28 mouse cellular contexts compared by ENCODE assay signal in genomic region chr2:144191018-144191417, GRCm38 (mm10).
A peak's percentile ranks its signal among the peaks of the same experiment; 100 is the strongest.
DNase-seq lines count a peak whose midpoint lies in the region; ATAC-seq and TF ChIP-seq lines count a peak whose summit lies in the region.
"Had no signal": no experiment of that assay in that cellular context is flagged by ENCODE, and none has a peak within 500 bp of the region (broad histone marks: within the 10 kb centered on the region; RNA-seq: fewer than 3 reads in every experiment).

No protein-coding gene starts in this region.

- peak; percentile 31 for DNase-seq in embryo, embryonic 10 days (ENCODE audit: low spot score)
- no peak for DNase-seq in embryo, embryonic 9.5 days (ENCODE audit: extremely low spot score)
- no peak for DNase-seq in stomach, postnatal 0 days (ENCODE audit: low spot score)
- no peak for DNase-seq in gastrocnemius, postnatal 14 days
- no peak for DNase-seq in liver, postnatal 0 days
- no peak for DNase-seq in cerebellum, adult 2 months
- DNase-seq: adrenal gland, adult 2 months; cerebellum, adult 11 months; cerebellum, postnatal 10 days; forebrain, postnatal 0 days; gastrocnemius, postnatal 25 days; heart, adult 18-20 months; heart, postnatal 4 days; kidney, adult 11 months; kidney, postnatal 4 days; lung, adult 2 months; lung, postnatal 14 days; right cerebral cortex, adult 18-20 months; thymus, adult 18-20 months; thymus, postnatal 4 days had no signal

- H3K27me3 ChIP-seq in stomach, embryonic 14.5 days (ENCODE audit: control insufficient read depth, insufficient read depth, low read length), result no peaks in the 10 kb centered on the region
- H3K27me3 ChIP-seq in stomach, postnatal 0 days (ENCODE audit: control insufficient read depth, insufficient read depth, low read length), result no peaks in the 10 kb centered on the region
- peaks cover 5% of the 10 kb centered on the region; the same call in 1 of the 2 replicates for H3K27me3 ChIP-seq in limb, embryonic 12.5 days
- H3K27me3 ChIP-seq in liver, postnatal 0 days (ENCODE audit: insufficient read depth, low read length), result no peaks in the 10 kb centered on the region
- H3K27me3 ChIP-seq in cerebellum, adult 2 months (ENCODE audit: control insufficient read depth, insufficient read depth, low read length), result no peaks in the 10 kb centered on the region
- H3K27me3 ChIP-seq: heart, embryonic 15.5 days; kidney, embryonic 15.5 days; liver, embryonic 12.5 days; Patski had no signal

- H3K27ac ChIP-seq in stomach, embryonic 14.5 days (ENCODE audit: low read length), result 0 out of 2 replicates have a peak overlapping the region, but pooled peaks have one; percentile 6
- H3K27ac ChIP-seq in stomach, postnatal 0 days (replicated peaks), result no peak overlapping the region
- 0 out of 2 replicates have a peak overlapping the region, but pooled peaks have one; percentile 29 for H3K27ac ChIP-seq in limb, embryonic 12.5 days
- no peak overlapping the region for H3K27ac ChIP-seq in liver, postnatal 0 days (ENCODE audit: low read depth)
- H3K27ac ChIP-seq in cerebellum, adult 2 months (ENCODE audit: insufficient read depth, low read length), result no peak overlapping the region
- H3K27ac ChIP-seq: heart, embryonic 15.5 days; hindbrain, embryonic 14.5 days; kidney, embryonic 15.5 days; liver, embryonic 12.5 days had no signal

- WGBS in stomach, embryonic 14.5 days, result 53% methylated on average over 9 of the region's 9 CpGs
- 51% methylated on average over 9 of the region's 9 CpGs for WGBS in stomach, postnatal 0 days
- 36% methylated on average over 9 of the region's 9 CpGs for WGBS in limb, embryonic 12.5 days
- 78% methylated on average over 9 of the region's 9 CpGs for WGBS in liver, postnatal 0 days (ENCODE audit: insufficient replicate concordance)
- WGBS in cerebellum, adult 2 months, result 67% methylated on average over 9 of the region's 9 CpGs

- no peak overlapping the region for H3K4me2 ChIP-seq in stomach, embryonic 14.5 days (replicated peaks; ENCODE audit: low read depth, low read length)
- no peak overlapping the region for H3K4me2 ChIP-seq in stomach, postnatal 0 days (replicated peaks; ENCODE audit: low read depth)
- H3K4me2 ChIP-seq in limb, embryonic 12.5 days, result no peak overlapping the region
- H3K4me2 ChIP-seq in liver, postnatal 0 days (ENCODE audit: low read depth, low read length), result no peak overlapping the region
- H3K4me2 ChIP-seq: heart, embryonic 15.5 days; hindbrain, embryonic 14.5 days; kidney, embryonic 15.5 days; liver, embryonic 12.5 days; midbrain, embryonic 11.5 days had no signal

- no peaks in the 10 kb centered on the region for H3K4me1 ChIP-seq in stomach, embryonic 14.5 days (ENCODE audit: control insufficient read depth, insufficient read depth, low read length)
- no peaks in the 10 kb centered on the region; the same call in 1 of the 2 replicates for H3K4me1 ChIP-seq in stomach, postnatal 0 days (replicated peaks; ENCODE audit: control insufficient read depth, insufficient read depth)
- H3K4me1 ChIP-seq in limb, embryonic 12.5 days (replicated peaks), result peaks cover 15% of the 10 kb centered on the region
- H3K4me1 ChIP-seq in liver, postnatal 0 days (ENCODE audit: insufficient read depth), result peaks cover 24% of the 10 kb centered on the region
- no peaks in the 10 kb centered on the region for H3K4me1 ChIP-seq in cerebellum, adult 2 months (ENCODE audit: control insufficient read depth, insufficient read depth, low read length)
- H3K4me1 ChIP-seq: heart, embryonic 15.5 days had no signal

- no peak overlapping the region for H3K4me3 ChIP-seq in stomach, embryonic 14.5 days (ENCODE audit: low read depth, low read length)
- no peak overlapping the region for H3K4me3 ChIP-seq in stomach, postnatal 0 days (ENCODE audit: low read depth, low read length)
- no peak overlapping the region for H3K4me3 ChIP-seq in limb, embryonic 12.5 days (replicated peaks)
- no peak overlapping the region for H3K4me3 ChIP-seq in liver, postnatal 0 days (ENCODE audit: low read depth, low read length)
- no peak overlapping the region for H3K4me3 ChIP-seq in cerebellum, adult 2 months (replicated peaks; ENCODE audit: insufficient read depth, low read depth, low read length)
- H3K4me3 ChIP-seq: heart, embryonic 15.5 days; kidney, embryonic 15.5 days; liver, embryonic 12.5 days had no signal

- intact Hi-C loops in gastrocnemius, postnatal 14 days (cut with DNase I; ENCODE audit: low total_unique reads), result no loop called here

- no peak; the same call in 1 of the 2 replicates for ATAC-seq in stomach, embryonic 14.5 days (ENCODE audit: insufficient number of reproducible peaks, insufficient read depth, low FRiP score, low read depth)
- no peak for ATAC-seq in stomach, postnatal 0 days (ENCODE audit: low FRiP score, low TSS enrichment)
- ATAC-seq in limb, embryonic 12.5 days (ENCODE audit: insufficient number of reproducible peaks, insufficient read depth, low FRiP score, low TSS enrichment, low read depth), result no peak
- no peak for ATAC-seq in liver, postnatal 0 days
- ATAC-seq: forebrain, postnatal 0 days; liver, embryonic 12.5 days; Patski had no signal

- no peak for TF ChIP-seq EP300 in stomach, postnatal 0 days (optimal IDR thresholded peaks at IDR 0.05)
- TF ChIP-seq EP300 in liver, postnatal 0 days (IDR thresholded peaks at IDR 0.05; ENCODE audit: low read depth), result no peak

- no peaks in the 10 kb centered on the region for H3K9me3 ChIP-seq in stomach, embryonic 14.5 days (ENCODE audit: control insufficient read depth, low read depth, low read length)
- no peaks in the 10 kb centered on the region for H3K9me3 ChIP-seq in stomach, postnatal 0 days (ENCODE audit: control insufficient read depth, low read length)
- no peaks in the 10 kb centered on the region for H3K9me3 ChIP-seq in limb, embryonic 12.5 days
- H3K9me3 ChIP-seq in liver, postnatal 0 days (ENCODE audit: low read length), result no peaks in the 10 kb centered on the region
- H3K9me3 ChIP-seq: heart, embryonic 15.5 days; kidney, embryonic 15.5 days; liver, embryonic 12.5 days had no signal

- no peaks in the 10 kb centered on the region for H3K36me3 ChIP-seq in stomach, embryonic 14.5 days (ENCODE audit: control insufficient read depth, insufficient read depth, low read length)
- no peaks in the 10 kb centered on the region for H3K36me3 ChIP-seq in stomach, postnatal 0 days (ENCODE audit: control insufficient read depth, insufficient read depth, low read length)
- no peaks in the 10 kb centered on the region for H3K36me3 ChIP-seq in limb, embryonic 12.5 days
- no peaks in the 10 kb centered on the region for H3K36me3 ChIP-seq in liver, postnatal 0 days (replicated peaks; ENCODE audit: insufficient read depth, low read length)
- H3K36me3 ChIP-seq: heart, embryonic 15.5 days; kidney, embryonic 15.5 days; liver, embryonic 12.5 days had no signal

- TF ChIP-seq POLR2A in cerebellum, adult 2 months (IDR thresholded peaks at IDR 0.05; ENCODE audit: borderline replicate concordance, insufficient read depth, low read length), result no peak

- H3K9ac ChIP-seq in stomach, embryonic 14.5 days (replicated peaks; ENCODE audit: low read depth, low read length), result no peak overlapping the region
- H3K9ac ChIP-seq in stomach, postnatal 0 days (ENCODE audit: low read length), result no peak overlapping the region
- H3K9ac ChIP-seq in limb, embryonic 12.5 days (replicated peaks), result no peak overlapping the region
- no peak overlapping the region for H3K9ac ChIP-seq in liver, postnatal 0 days (replicated peaks)
- H3K9ac ChIP-seq: forebrain, postnatal 0 days; heart, embryonic 15.5 days; hindbrain, embryonic 14.5 days; kidney, embryonic 15.5 days; liver, embryonic 12.5 days had no signal

- TF ChIP-seq CTCF in stomach, postnatal 0 days (IDR thresholded peaks at IDR 0.05; ENCODE audit: low read depth), result no peak
- TF ChIP-seq CTCF in liver, postnatal 0 days (IDR thresholded peaks at IDR 0.05; ENCODE audit: low read depth), result no peak
- TF ChIP-seq CTCF in cerebellum, adult 2 months (IDR thresholded peaks at IDR 0.05; ENCODE audit: borderline replicate concordance, insufficient read depth, low read depth, low read length), result no peak

Comparison
In these comparisons a context has a peak if more than half of its experiments do, and no peak if none do; other contexts are left out.
1. H3K27ac ChIP-seq: peak in stomach, embryonic 14.5 days (single experiment) and limb, embryonic 12.5 days (single experiment); none in stomach, postnatal 0 days (single experiment), liver, postnatal 0 days (single experiment) and cerebellum, adult 2 months (single experiment).